Mouse (Mus musculus): ENCODE data around the gene Jmjd1c. TPM values are rescaled to one million over a fixed set of nuclear protein-coding genes. Genes with fewer than 3 reads are reported as not detected.

The Jmjd1c gene
- polyA plus RNA-seq, 1 experiment from 2014 or later = 40.8 TPM

GRCm38 (mm10) chr10:67216872-67217271 is 120.9 kb downstream of the Jmjd1c start:
- H3K4me3 ChIP-seq (replicated peaks; ENCODE audit: low read depth, low read length) = no peak overlapping the region
- H3K27me3 ChIP-seq (ENCODE audit: insufficient read depth, low read length) = no peaks in the 10 kb centered on the region
- ATAC-seq (replicated peaks; ENCODE audit: low FRiP score, low read depth) (no peak), DNase-seq (ENCODE audit: low spot score) (peak; percentile 40)
- H3K27ac ChIP-seq = no peak overlapping the region
- 0 out of 2 replicates have a peak, but pooled peaks cover 2% of the 10 kb centered on the region for H3K4me1 ChIP-seq (replicated peaks; ENCODE audit: insufficient read depth, low read length)
- H3K4me2 ChIP-seq (ENCODE audit: low read length) = no peak overlapping the region
- 82% methylated on average over 3 of the region's 3 CpGs for WGBS
- peak; percentile 49; the same call in 1 of the 2 replicates for TF ChIP-seq CTCF (IDR thresholded peaks at IDR 0.05; ENCODE audit: low read depth)
- H3K9ac ChIP-seq (ENCODE audit: low read depth, low read length) = no peak overlapping the region
- no peaks in the 10 kb centered on the region for H3K9me3 ChIP-seq (replicated peaks; ENCODE audit: low read length)
- peaks cover 18% of the 10 kb centered on the region for H3K36me3 ChIP-seq (ENCODE audit: insufficient read depth, low read length)

- peaks cover 18% of the 10 kb centered on the region for H3K36me3 ChIP-seq (ENCODE audit: insufficient read depth, low read length)
- no peak for TF ChIP-seq CTCF (IDR thresholded peaks at IDR 0.05; ENCODE audit: low read depth)
These were observed 123.1 kb downstream of the Jmjd1c start for GRCm38 (mm10) chr10:67218873-67219565.

DNA sequence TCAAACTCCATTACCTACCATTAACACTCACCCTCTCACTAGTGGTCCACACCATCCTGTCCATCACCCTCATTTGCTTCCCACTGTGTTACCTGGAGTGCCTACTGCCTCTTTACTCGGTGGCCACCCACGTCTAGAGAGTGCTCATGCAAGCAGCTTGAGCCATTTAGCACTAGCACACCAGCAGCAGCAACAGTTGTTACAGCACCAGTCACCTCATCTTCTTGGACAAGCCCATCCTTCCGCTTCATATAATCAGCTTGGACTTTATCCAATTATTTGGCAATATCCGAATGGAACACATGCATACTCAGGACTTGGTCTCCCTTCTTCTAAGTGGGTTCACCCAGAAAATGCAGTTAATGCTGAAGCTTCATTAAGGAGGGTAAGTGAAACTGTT is 124.3 kb downstream of the Jmjd1c start:
- H3K27me3 ChIP-seq (ENCODE audit: insufficient read depth, low read length) = no peaks in the 10 kb centered on the region
- H3K27ac ChIP-seq = no peak overlapping the region
- no peak overlapping the region for H3K4me3 ChIP-seq (replicated peaks; ENCODE audit: low read depth, low read length)
- no peak for ATAC-seq (replicated peaks; ENCODE audit: low FRiP score, low read depth)
- WGBS = 89% methylated on average over 4 of the region's 4 CpGs
- H3K4me1 ChIP-seq (replicated peaks; ENCODE audit: insufficient read depth, low read length) = 0 out of 2 replicates have a peak, but pooled peaks cover 2% of the 10 kb centered on the region
- no peak overlapping the region for H3K9ac ChIP-seq (ENCODE audit: low read depth, low read length)
- H3K4me2 ChIP-seq (ENCODE audit: low read length) = no peak overlapping the region
- H3K36me3 ChIP-seq (ENCODE audit: insufficient read depth, low read length) = peaks cover 25% of the 10 kb centered on the region
- DNase-seq (ENCODE audit: low spot score) = no peak
- no peak for TF ChIP-seq CTCF (IDR thresholded peaks at IDR 0.05; ENCODE audit: low read depth)
- no peaks in the 10 kb centered on the region for H3K9me3 ChIP-seq (replicated peaks; ENCODE audit: low read length)

More at GRCm38 (mm10) chr10:67218873-67219565, 123.1 kb downstream of the Jmjd1c start:
- ATAC-seq (replicated peaks; ENCODE audit: low FRiP score, low read depth) (no peak), DNase-seq (ENCODE audit: low spot score) (no peak)
- H3K9me3 ChIP-seq (replicated peaks; ENCODE audit: low read length) = no peaks in the 10 kb centered on the region
- WGBS = 83% methylated on average over 18 of the region's 18 CpGs
- H3K9ac ChIP-seq (ENCODE audit: low read depth, low read length) = no peak overlapping the region
- H3K27me3 ChIP-seq (ENCODE audit: insufficient read depth, low read length) = no peaks in the 10 kb centered on the region
- no peak overlapping the region for H3K4me3 ChIP-seq (replicated peaks; ENCODE audit: low read depth, low read length)
- H3K4me1 ChIP-seq (replicated peaks; ENCODE audit: insufficient read depth, low read length) = 0 out of 2 replicates have a peak, but pooled peaks cover 2% of the 10 kb centered on the region
- no peak overlapping the region for H3K27ac ChIP-seq
- no peak overlapping the region for H3K4me2 ChIP-seq (ENCODE audit: low read length)

GRCm38 (mm10) chr10:67221284-67221683 is 125.4 kb downstream of the Jmjd1c start:
- Histone ChIP-seq H3K4me1 (replicated peaks; ENCODE audit: insufficient read depth, low read length) (0 out of 2 replicates have a peak, but pooled peaks cover 2% of the 10 kb centered on the region), H3K4me3 (replicated peaks; ENCODE audit: low read depth, low read length) (no peak overlapping the region), H3K9ac (ENCODE audit: low read depth, low read length) (no peak overlapping the region), H3K27me3 (ENCODE audit: insufficient read depth, low read length) (no peaks in the 10 kb centered on the region), H3K4me2 (ENCODE audit: low read length) (no peak overlapping the region), H3K9me3 (replicated peaks; ENCODE audit: low read length) (no peaks in the 10 kb centered on the region), H3K27ac (no peak overlapping the region), H3K36me3 (ENCODE audit: insufficient read depth, low read length) (peaks cover 35% of the 10 kb centered on the region)
- ATAC-seq (replicated peaks; ENCODE audit: low FRiP score, low read depth) = no peak
- TF ChIP-seq CTCF (IDR thresholded peaks at IDR 0.05; ENCODE audit: low read depth) = no peak
- DNase-seq (ENCODE audit: low spot score) = peak; percentile 26
- WGBS = 35% methylated on average over 5 of the region's 5 CpGs

DNA sequence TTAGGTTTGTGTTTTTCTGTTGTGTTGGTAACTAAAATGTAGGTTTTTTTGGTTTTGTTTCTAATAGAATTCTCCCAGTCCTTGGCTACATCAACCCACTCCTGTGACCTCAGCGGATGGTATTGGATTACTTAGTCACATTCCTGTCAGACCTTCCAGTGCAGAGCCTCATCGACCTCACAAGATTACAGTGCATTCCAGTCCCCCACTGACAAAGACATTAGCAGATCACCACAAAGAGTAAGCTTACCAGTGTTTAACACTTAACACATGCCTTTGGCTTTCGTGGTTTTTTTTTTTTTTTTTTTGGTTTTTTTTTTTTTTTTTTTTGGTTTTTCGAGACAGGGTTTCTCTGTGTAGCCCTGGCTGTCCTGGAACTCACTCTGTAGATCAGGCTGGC is 128.0 kb downstream of the Jmjd1c start:
- TF ChIP-seq CTCF (IDR thresholded peaks at IDR 0.05; ENCODE audit: low read depth) = no peak
- peaks cover 39% of the 10 kb centered on the region for H3K36me3 ChIP-seq (ENCODE audit: insufficient read depth, low read length)
- ATAC-seq (replicated peaks; ENCODE audit: low FRiP score, low read depth) (no peak), DNase-seq (ENCODE audit: low spot score) (peak; percentile 54)
- no peak overlapping the region for H3K4me2 ChIP-seq (ENCODE audit: low read length)
- H3K27ac ChIP-seq = no peak overlapping the region
- 0 out of 2 replicates have a peak, but pooled peaks cover 2% of the 10 kb centered on the region for H3K4me1 ChIP-seq (replicated peaks; ENCODE audit: insufficient read depth, low read length)
- H3K27me3 ChIP-seq (ENCODE audit: insufficient read depth, low read length) = no peaks in the 10 kb centered on the region
- H3K4me3 ChIP-seq (replicated peaks; ENCODE audit: low read depth, low read length) = no peak overlapping the region
- no peaks in the 10 kb centered on the region for H3K9me3 ChIP-seq (replicated peaks; ENCODE audit: low read length)
- 56% methylated on average over 3 of the region's 4 CpGs for WGBS
- no peak overlapping the region for H3K9ac ChIP-seq (ENCODE audit: low read depth, low read length)

DNA sequence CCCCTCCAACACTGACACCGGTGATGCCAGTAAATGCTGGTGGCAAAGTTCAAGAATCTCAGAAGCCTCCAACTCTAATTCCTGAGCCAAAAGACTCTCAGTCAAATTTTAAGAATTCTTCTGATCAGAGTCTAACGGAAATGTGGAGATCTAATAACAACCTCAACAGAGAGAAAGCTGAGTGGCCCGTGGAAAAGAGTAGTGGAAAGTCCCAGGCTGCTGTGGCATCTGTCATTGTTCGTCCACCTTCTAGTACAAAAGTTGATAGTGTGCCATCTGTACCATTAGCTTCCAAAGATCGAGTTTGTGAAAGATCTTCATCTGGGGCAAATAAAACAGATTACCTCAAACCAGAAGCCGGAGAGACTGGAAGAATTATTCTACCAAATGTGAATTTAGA is 129.6 kb downstream of the Jmjd1c start:
- H3K27me3 ChIP-seq (ENCODE audit: insufficient read depth, low read length) = no peaks in the 10 kb centered on the region
- H3K9me3 ChIP-seq (replicated peaks; ENCODE audit: low read length) = no peaks in the 10 kb centered on the region
- no peak overlapping the region for H3K4me3 ChIP-seq (replicated peaks; ENCODE audit: low read depth, low read length)
- no peak overlapping the region for H3K27ac ChIP-seq
- peaks cover 34% of the 10 kb centered on the region for H3K36me3 ChIP-seq (ENCODE audit: insufficient read depth, low read length)
- ATAC-seq (replicated peaks; ENCODE audit: low FRiP score, low read depth) (no peak), DNase-seq (ENCODE audit: low spot score) (no peak)
- 0 out of 2 replicates have a peak, but pooled peaks cover 2% of the 10 kb centered on the region for H3K4me1 ChIP-seq (replicated peaks; ENCODE audit: insufficient read depth, low read length)
- 90% methylated on average over 6 of the region's 6 CpGs for WGBS
- no peak for TF ChIP-seq CTCF (IDR thresholded peaks at IDR 0.05; ENCODE audit: low read depth)
- H3K9ac ChIP-seq (ENCODE audit: low read depth, low read length) = no peak overlapping the region
- H3K4me2 ChIP-seq (ENCODE audit: low read length) = no peak overlapping the region
